Mouse (Mus musculus) MEL (cell line): ENCODE measurements around the gene Prkcz. TPM values are rescaled to one million over a fixed set of nuclear protein-coding genes. Genes with fewer than 3 reads are reported as not detected.

Experiments
- DNase-seq: peaks from one replicate; pipeline ENCODE4 v3.0.0; 2011; ENCODE audit warnings: low read depth, low spot score
- H3K27ac ChIP-seq: 2 replicates; pipeline ENCODE4 v1.5.1; 2012; ENCODE audit warnings: low read depth, mild to moderate bottlenecking, control low read depth, low read length, moderate library complexity; ENCODE audit not compliant: control insufficient read depth
- H3K27me3 ChIP-seq, 2 experiments: fragments of 150-350 bp in 1 of 2; sonication (generic) in 1 of 2; 2 replicates each; pipeline ENCODE4 v1.6.1; 2012; ENCODE audit warnings: low read length in 2 of 2, mild to moderate bottlenecking in 2 of 2, improper control_type of control experiment in 1 of 2, moderate library complexity in 1 of 2; ENCODE audit not compliant: insufficient read depth in 2 of 2, control insufficient read depth in 1 of 2
- H3K36me3 ChIP-seq, 2 experiments: 2 replicates each; pipeline ENCODE4 v1.6.1; 2012 to 2014; ENCODE audit warnings: low read length in 2 of 2, improper control_type of control experiment in 1 of 2, inconsistent platforms in 1 of 2, mild to moderate bottlenecking in 1 of 2; ENCODE audit not compliant: insufficient read depth in 2 of 2, control insufficient read depth in 1 of 2
- H3K4me1 ChIP-seq, 2 experiments: fragments of 150-350 bp in 1 of 2; sonication (generic) in 1 of 2; 2 replicates each; pipeline ENCODE4 v1.6.1; 2012; ENCODE audit warnings: low read length in 2 of 2, improper control_type of control experiment in 1 of 2, mild to moderate bottlenecking in 1 of 2; ENCODE audit not compliant: insufficient read depth in 2 of 2, control insufficient read depth in 1 of 2
- H3K4me3 ChIP-seq, 2 experiments: fragments of 150-350 bp in 1 of 2; sonication (generic) in 1 of 2; 2 replicates each; pipeline ENCODE4 v1.5.1; 2012; ENCODE audit warnings: low read depth in 2 of 2, low read length in 2 of 2, mild to moderate bottlenecking in 2 of 2, moderate library complexity in 2 of 2, control low read depth in 1 of 2, improper control_type of control experiment in 1 of 2; ENCODE audit not compliant: control insufficient read depth in 1 of 2, insufficient read depth in 1 of 2
- H3K79me2 ChIP-seq: 2 replicates; pipeline ENCODE4 v1.6.1; 2012; ENCODE audit warnings: mild to moderate bottlenecking, low read length, moderate library complexity; ENCODE audit not compliant: control insufficient read depth, poor library complexity, insufficient read depth
- H3K9ac ChIP-seq: 2 replicates; pipeline ENCODE4 v1.6.1; 2012; ENCODE audit warnings: low read depth, mild to moderate bottlenecking, control low read depth, low read length, moderate library complexity; ENCODE audit not compliant: control insufficient read depth, poor library complexity, severe bottlenecking
- H3K9me3 ChIP-seq: fragments of 150-350 bp; sonication (generic); replicated peaks from 2 replicates; pipeline ENCODE4 v1.6.1; 2012; ENCODE audit warnings: mild to moderate bottlenecking, low read length, improper control_type of control experiment, moderate library complexity; ENCODE audit not compliant: insufficient read depth
- CHD2 ChIP-seq: IDR thresholded peaks from 2 replicates; pipeline ENCODE4 v1.6.1; 2011; ENCODE audit warnings: low read length, improper control_type of control experiment
- CTCF ChIP-seq, 3 experiments: IDR thresholded peaks in 2 of 3; conservative IDR thresholded peaks in 1 of 3; 2 replicates each; pipeline ENCODE4 v1.5.1; 2011 to 2012; ENCODE audit warnings: low read length in 3 of 3, low read depth in 2 of 3, mild to moderate bottlenecking in 2 of 3, improper control_type of control experiment in 1 of 3, inconsistent platforms in 1 of 3, mixed read lengths in 1 of 3, moderate library complexity in 1 of 3; ENCODE audit not compliant: control insufficient read depth in 1 of 3, insufficient read depth in 1 of 3, poor library complexity in 1 of 3, severe bottlenecking in 1 of 3
- E2F4 ChIP-seq: IDR thresholded peaks from 2 replicates; pipeline ENCODE4 v1.6.1; 2011; ENCODE audit warnings: low read depth, low read length, improper control_type of control experiment, borderline replicate concordance
- ELF1 ChIP-seq: IDR thresholded peaks from 2 replicates; pipeline ENCODE4 v1.6.1; 2014; ENCODE audit warnings: low read depth, mild to moderate bottlenecking, inconsistent platforms, low read length, improper control_type of control experiment, moderate library complexity
- EP300 ChIP-seq, 2 experiments: IDR thresholded peaks; 2 replicates each; pipeline ENCODE4 v1.6.1; 2011; ENCODE audit warnings: improper control_type of control experiment in 2 of 2, low read length in 2 of 2, low read depth in 1 of 2, mild to moderate bottlenecking in 1 of 2
- ETS1 ChIP-seq: IDR thresholded peaks from 2 replicates; pipeline ENCODE4 v1.6.1; 2012; ENCODE audit warnings: low read depth, mild to moderate bottlenecking, inconsistent platforms, low read length, improper control_type of control experiment, moderate library complexity
- GATA1 ChIP-seq: IDR thresholded peaks from 2 replicates; pipeline ENCODE4 v1.6.1; 2011; ENCODE audit warnings: low read depth, low read length, improper control_type of control experiment
- HCFC1 ChIP-seq: IDR thresholded peaks from 2 replicates; pipeline ENCODE4 v1.6.1; 2012; ENCODE audit warnings: low read depth, mild to moderate bottlenecking, inconsistent platforms, low read length, improper control_type of control experiment, moderate library complexity
- KAT2A ChIP-seq: conservative IDR thresholded peaks from 2 replicates; pipeline ENCODE4 v1.6.1; 2012; ENCODE audit warnings: low read depth, low read length, improper control_type of control experiment, inconsistent platforms
- MAX ChIP-seq: IDR thresholded peaks from 2 replicates; pipeline ENCODE4 v1.6.1; 2011; ENCODE audit warnings: low read length, improper control_type of control experiment
- MAZ ChIP-seq: IDR thresholded peaks from 2 replicates; pipeline ENCODE4 v1.6.1; 2012; ENCODE audit warnings: low read depth, mild to moderate bottlenecking, inconsistent platforms, low read length, improper control_type of control experiment
- MEF2A ChIP-seq: IDR thresholded peaks from 2 replicates; pipeline ENCODE4 v1.6.1; 2014; ENCODE audit warnings: low read depth, mild to moderate bottlenecking, inconsistent platforms, low read length, improper control_type of control experiment; ENCODE audit not compliant: poor library complexity, insufficient replicate concordance, severe bottlenecking; ENCODE audit errors: extremely low read depth
- MYB ChIP-seq: IDR thresholded peaks from 2 replicates; pipeline ENCODE4 v1.6.1; 2011; ENCODE audit warnings: mild to moderate bottlenecking, low read depth, low read length, improper control_type of control experiment
- MYC ChIP-seq: IDR thresholded peaks from 2 replicates; pipeline ENCODE4 v1.6.1; 2011; ENCODE audit warnings: low read depth, mild to moderate bottlenecking, low read length, improper control_type of control experiment, moderate library complexity
- NELFE ChIP-seq: IDR thresholded peaks from 2 replicates; pipeline ENCODE4 v1.6.1; 2011; ENCODE audit warnings: low read depth, low read length, improper control_type of control experiment
- POLR2AphosphoS2 ChIP-seq: IDR thresholded peaks from 2 replicates; pipeline ENCODE4 v1.6.1; 2011; ENCODE audit warnings: low read length, improper control_type of control experiment
- RCOR1 ChIP-seq: IDR thresholded peaks from 2 replicates; pipeline ENCODE4 v1.6.1; 2012; ENCODE audit warnings: low read depth, mild to moderate bottlenecking, inconsistent platforms, low read length, improper control_type of control experiment
- SIN3A ChIP-seq: IDR thresholded peaks from 2 replicates; pipeline ENCODE4 v1.6.1; 2012; ENCODE audit warnings: low read length, improper control_type of control experiment, inconsistent platforms
- SMC3 ChIP-seq: IDR thresholded peaks from 2 replicates; pipeline ENCODE4 v1.6.1; 2011; ENCODE audit warnings: low read depth, low read length, improper control_type of control experiment
- TCF12 ChIP-seq: IDR thresholded peaks from 2 replicates; pipeline ENCODE4 v1.6.1; 2014; ENCODE audit warnings: low read depth, mild to moderate bottlenecking, inconsistent platforms, low read length, improper control_type of control experiment, moderate library complexity
- UBTF ChIP-seq: IDR thresholded peaks from 2 replicates; pipeline ENCODE4 v1.6.1; 2012; ENCODE audit warnings: low read depth, mild to moderate bottlenecking, inconsistent platforms, low read length, improper control_type of control experiment, moderate library complexity, borderline replicate concordance; ENCODE audit not compliant: insufficient read depth
- USF1 ChIP-seq: IDR thresholded peaks from 2 replicates; pipeline ENCODE4 v1.6.1; 2014; ENCODE audit warnings: low read depth, mild to moderate bottlenecking, inconsistent platforms, low read length, improper control_type of control experiment, moderate library complexity
- USF2 ChIP-seq, 2 experiments: IDR thresholded peaks; 2 replicates each; pipeline ENCODE4 v1.6.1; 2011 to 2012; ENCODE audit warnings: improper control_type of control experiment in 2 of 2, low read length in 2 of 2, borderline replicate concordance in 1 of 2, inconsistent platforms in 1 of 2, low read depth in 1 of 2, mild to moderate bottlenecking in 1 of 2; ENCODE audit not compliant: insufficient read depth in 1 of 2
- ZKSCAN1 ChIP-seq: IDR thresholded peaks from 2 replicates; pipeline ENCODE4 v1.6.1; 2012; ENCODE audit warnings: low read depth, mild to moderate bottlenecking, inconsistent platforms, low read length, improper control_type of control experiment, moderate library complexity
- ZMIZ1 ChIP-seq: IDR thresholded peaks from 2 replicates; pipeline ENCODE4 v1.6.1; 2012; ENCODE audit warnings: low read depth, mild to moderate bottlenecking, inconsistent platforms, low read length, improper control_type of control experiment, moderate library complexity
- ZNF384 ChIP-seq: IDR thresholded peaks from 2 replicates; pipeline ENCODE4 v1.6.1; 2012; ENCODE audit warnings: low read depth, mild to moderate bottlenecking, inconsistent platforms, low read length, improper control_type of control experiment
- polyA plus RNA-seq, 2 experiments: library from polyadenylated mRNA; stranded (reverse) in 1 of 2; unstranded in 1 of 2; fragments of >175 nt in 1 of 2; fragments of >200 nt in 1 of 2; gene quantifications; 2 replicates each; pipeline versions ENCODE4 v1.2.1 to v1.2.4; 2012; ENCODE audit warnings: low replicate concordance in 2 of 2, low read depth in 1 of 2; ENCODE audit not compliant: insufficient read length in 2 of 2, insufficient read depth in 1 of 2, missing spikeins in 1 of 2
- total RNA-seq: library from RNA; depleted of rRNA; stranded (reverse); fragments of 300-350 nt; gene quantifications from 2 replicates; pipeline ENCODE4 v1.2.3, GENCODE M21; 2012

Gene Prkcz
- total and polyA plus RNA-seq, 3 experiments = 0.12 to 0.92 TPM; not detected in 1

GRCm38 (mm10) chr4:155223594-155224528 is 137.3 kb downstream of the Prkcz start:
- H3K4me1 ChIP-seq = peaks cover 11 to 24% of the 10 kb centered on the region in 2 experiments
- peak overlapping the region; percentile 62 to 63 for H3K4me3 ChIP-seq
- TF ChIP-seq ZMIZ1 (peak; percentile 16; the same call in 1 of the 2 replicates), POLR2AphosphoS2 (no peak), MAX (peak; percentile 73), GATA1 (no peak), NELFE (no peak)
- TF ChIP-seq, all 39 proteins: peak for 2
- H3K9me3 ChIP-seq = no peaks in the 10 kb centered on the region
- peaks cover 26% of the 10 kb centered on the region for H3K79me2 ChIP-seq
- H3K9ac ChIP-seq = peak overlapping the region; percentile 93
- peaks cover 0 to 2% of the 10 kb centered on the region in 2 experiments; a peak in 2 of 4 replicates for H3K27me3 ChIP-seq
- peak overlapping the region; percentile 71 for H3K27ac ChIP-seq
- DNase-seq = no peak
- peaks cover 0 to 6% of the 10 kb centered on the region in 2 experiments; a peak in 2 of 4 replicates for H3K36me3 ChIP-seq

- H3K79me2 ChIP-seq = peaks cover 28% of the 10 kb centered on the region
- H3K4me3 ChIP-seq = peak overlapping the region; percentile 62 to 63
- H3K27me3 ChIP-seq = peaks cover 0 to 2% of the 10 kb centered on the region in 2 experiments; a peak in 2 of 4 replicates
- H3K4me1 ChIP-seq = peaks cover 11 to 24% of the 10 kb centered on the region in 2 experiments
- peak; percentile 97 for DNase-seq
- H3K9ac ChIP-seq = peak overlapping the region; percentile 93
- no peaks in the 10 kb centered on the region for H3K9me3 ChIP-seq
- peaks cover 0 to 6% of the 10 kb centered on the region in 2 experiments; a peak in 2 of 4 replicates for H3K36me3 ChIP-seq
- peak overlapping the region; percentile 71 for H3K27ac ChIP-seq
- TF ChIP-seq USF1 (no peak), NELFE (no peak), MYC (no peak), E2F4 (no peak), HCFC1 (peak; percentile 70), CTCF (IDR thresholded peaks at IDR 0.05 in 2 of 3, conservative IDR thresholded peaks at IDR 0.05 in 1 of 3; ENCODE audit: control insufficient read depth in 1 of 3, insufficient read depth in 1 of 3, low read depth in 2 of 3, low read length in 3 of 3, poor library complexity in 1 of 3, severe bottlenecking in 1 of 3) (peak in 2 of 3 experiments; percentile 26 to 39; a peak in 3 of 6 replicates), SIN3A (peak; percentile 48; the same call in 1 of the 2 replicates), ETS1 (no peak), ZKSCAN1 (no peak), GATA1 (no peak), RCOR1 (no peak), ZNF384 (no peak), CHD2 (no peak), MAZ (peak; percentile 56; the same call in 1 of the 2 replicates), USF2 (IDR thresholded peaks at IDR 0.05; ENCODE audit: borderline replicate concordance in 1 of 2, insufficient read depth in 1 of 2, low read depth in 1 of 2, low read length in 2 of 2) (no peak), KAT2A (peak; percentile 65), MEF2A (no peak), EP300 (IDR thresholded peaks at IDR 0.05; ENCODE audit: low read depth in 1 of 2, low read length in 2 of 2) (no peak), SMC3 (no peak), TCF12 (peak; percentile 23; the same call in 1 of the 2 replicates), MYB (no peak), UBTF (0 out of 2 replicates have a peak, but pooled peaks have one; percentile 50), ELF1 (0 out of 2 replicates have a peak, but pooled peaks have one; percentile 12)
Observed at GRCm38 (mm10) chr4:155222841-155223593, 138.1 kb downstream of the Prkcz start.
